Mouse (Mus musculus): ENCODE data around the gene Txndc15. TPM values are rescaled to one million over a fixed set of nuclear protein-coding genes. Genes with fewer than 3 reads are reported as not detected.

Gene Txndc15
- polyA plus RNA-seq, 1 experiment = 50.8 TPM

DNA sequence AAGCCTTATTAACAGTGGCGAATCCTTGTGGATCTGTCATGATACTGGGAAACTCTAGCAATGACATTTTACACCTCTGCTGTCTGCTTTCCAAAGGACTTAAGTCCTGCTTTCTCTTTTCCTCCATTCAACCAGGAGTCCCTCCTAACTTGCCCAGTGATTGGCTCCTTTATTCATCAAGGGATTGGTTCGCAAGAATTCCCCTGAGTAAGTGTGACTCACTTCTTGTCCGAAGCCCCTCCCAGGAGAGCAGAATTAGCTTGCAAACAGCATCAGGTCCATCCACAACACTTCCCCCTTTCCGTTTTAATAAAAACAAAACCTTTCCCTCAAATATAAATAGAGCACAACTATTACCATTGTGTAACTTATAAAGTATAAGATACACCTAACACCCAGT lies 10.1 kb upstream of the Txndc15 start:
- DNase-seq = no peak
- TF ChIP-seq CTCF (IDR thresholded peaks at IDR 0.05; ENCODE audit: borderline replicate concordance, control insufficient read depth, extremely low read depth, insufficient read depth, low read length, poor library complexity) = no peak
- TF ChIP-seq POLR2A (IDR thresholded peaks at IDR 0.05; ENCODE audit: control insufficient read depth, extremely low read depth, insufficient read depth, low read length, poor library complexity) = no peak
- 94% methylated on average over 4 of the region's 4 CpGs for WGBS
- no peaks in the 10 kb centered on the region for H3K4me1 ChIP-seq (replicated peaks; ENCODE audit: control insufficient read depth, insufficient read depth, low read length)
- no peak overlapping the region for H3K4me3 ChIP-seq (ENCODE audit: control insufficient read depth, insufficient read depth, low read length)
- H3K27me3 ChIP-seq (ENCODE audit: control insufficient read depth, insufficient read depth, low read length) = no peaks in the 10 kb centered on the region
- H3K36me3 ChIP-seq (ENCODE audit: control insufficient read depth, insufficient read depth, low read length) = peaks cover 34% of the 10 kb centered on the region
- H3K27ac ChIP-seq (ENCODE audit: control insufficient read depth, insufficient read depth, low read length) = no peak overlapping the region

DNA sequence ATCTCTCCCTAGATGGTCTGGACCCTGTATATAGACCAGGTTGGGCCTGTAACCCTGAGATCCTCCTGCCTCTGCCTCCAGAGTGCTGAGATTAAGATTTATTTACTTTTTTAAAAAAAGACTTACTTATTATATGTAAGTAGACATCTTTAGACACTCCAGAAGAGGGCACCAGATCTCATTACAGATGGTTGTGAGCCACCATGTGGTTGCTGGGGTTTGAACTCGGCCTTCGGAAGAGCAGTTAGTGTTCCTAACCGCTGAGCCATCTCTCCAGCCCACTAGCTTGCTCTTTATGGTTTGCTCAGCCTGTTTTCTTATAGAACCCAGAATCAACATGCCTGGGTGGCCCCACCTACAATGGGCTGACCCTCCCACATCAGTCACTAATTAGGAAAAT lies 1.6 kb upstream of the Txndc15 start:
- Histone ChIP-seq H3K4me1 (replicated peaks; ENCODE audit: control insufficient read depth, insufficient read depth, low read length) (peaks cover 17% of the 10 kb centered on the region), H3K36me3 (ENCODE audit: control insufficient read depth, insufficient read depth, low read length) (no peaks in the 10 kb centered on the region), H3K27me3 (ENCODE audit: control insufficient read depth, insufficient read depth, low read length) (no peaks in the 10 kb centered on the region), H3K27ac (ENCODE audit: control insufficient read depth, insufficient read depth, low read length) (no peak overlapping the region), H3K4me3 (ENCODE audit: control insufficient read depth, insufficient read depth, low read length) (no peak overlapping the region)
- TF ChIP-seq CTCF (IDR thresholded peaks at IDR 0.05; ENCODE audit: borderline replicate concordance, control insufficient read depth, extremely low read depth, insufficient read depth, low read length, poor library complexity) (no peak), POLR2A (IDR thresholded peaks at IDR 0.05; ENCODE audit: control insufficient read depth, extremely low read depth, insufficient read depth, low read length, poor library complexity) (no peak)
- 86% methylated on average over 3 of the region's 3 CpGs for WGBS
- no peak for DNase-seq

DNA sequence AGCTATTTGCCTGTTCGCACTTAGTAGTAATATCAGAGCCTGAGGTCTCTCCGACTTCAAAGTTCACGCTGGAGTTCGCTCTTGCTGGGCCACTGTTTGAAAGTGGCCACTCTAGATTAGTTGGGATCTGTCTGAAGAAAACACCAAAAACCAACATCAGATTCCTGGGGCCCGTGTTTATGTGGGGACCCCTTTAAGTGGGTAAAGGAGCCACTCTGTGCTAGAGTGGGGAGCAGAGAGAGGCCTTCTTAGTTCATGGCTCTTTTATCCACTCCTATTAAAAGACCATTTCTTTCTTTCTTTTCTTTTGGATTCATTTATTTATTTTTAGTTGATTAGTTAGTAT lies 690 bp downstream of the Txndc15 start:
- Histone ChIP-seq H3K27ac (ENCODE audit: control insufficient read depth, insufficient read depth, low read length) (peak overlapping the region; percentile 22; the same call in 1 of the 2 replicates), H3K4me3 (ENCODE audit: control insufficient read depth, insufficient read depth, low read length) (peak overlapping the region; percentile 91), H3K36me3 (ENCODE audit: control insufficient read depth, insufficient read depth, low read length) (peaks cover 2% of the 10 kb centered on the region; the same call in 1 of the 2 replicates), H3K4me1 (replicated peaks; ENCODE audit: control insufficient read depth, insufficient read depth, low read length) (peaks cover 18% of the 10 kb centered on the region), H3K27me3 (ENCODE audit: control insufficient read depth, insufficient read depth, low read length) (no peaks in the 10 kb centered on the region)
- no peak for DNase-seq
- TF ChIP-seq CTCF (IDR thresholded peaks at IDR 0.05; ENCODE audit: borderline replicate concordance, control insufficient read depth, extremely low read depth, insufficient read depth, low read length, poor library complexity) (no peak), POLR2A (IDR thresholded peaks at IDR 0.05; ENCODE audit: control insufficient read depth, extremely low read depth, insufficient read depth, low read length, poor library complexity) (no peak)
- WGBS = 14% methylated on average over 5 of the region's 5 CpGs

DNA sequence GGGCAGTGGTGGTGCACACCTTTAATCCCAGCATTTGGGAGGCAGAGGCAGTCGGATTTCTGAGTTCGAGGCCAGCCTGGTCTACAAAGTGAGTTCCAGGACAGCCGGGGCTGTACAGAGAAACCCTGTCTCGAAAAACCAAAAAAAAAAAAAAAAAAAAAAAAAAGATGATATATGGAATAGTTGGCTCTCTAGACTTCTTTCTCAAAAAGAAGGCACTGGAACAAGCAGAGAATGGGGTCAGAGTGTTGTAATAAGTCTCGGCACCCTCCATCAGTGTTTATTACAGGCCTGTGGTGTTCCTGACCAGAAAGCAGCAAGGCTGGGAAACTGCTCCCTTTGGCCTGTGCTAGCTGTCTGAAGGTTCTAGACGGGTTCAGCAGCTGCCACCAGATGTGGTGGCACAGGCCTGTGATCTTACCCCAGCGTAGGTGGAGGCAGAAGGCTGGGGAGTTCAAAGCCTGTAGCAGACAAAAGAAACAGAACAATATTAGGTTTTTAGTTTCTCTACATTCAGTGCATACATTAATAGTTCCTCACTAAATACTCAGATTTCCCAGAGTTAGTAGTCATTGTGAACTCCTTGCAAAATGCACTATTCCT lies 1.6 kb downstream of the Txndc15 start:
- H3K27ac ChIP-seq (ENCODE audit: control insufficient read depth, insufficient read depth, low read length) = peak overlapping the region; percentile 20; the same call in 1 of the 2 replicates
- peaks cover 18% of the 10 kb centered on the region for H3K4me1 ChIP-seq (replicated peaks; ENCODE audit: control insufficient read depth, insufficient read depth, low read length)
- TF ChIP-seq POLR2A (IDR thresholded peaks at IDR 0.05; ENCODE audit: control insufficient read depth, extremely low read depth, insufficient read depth, low read length, poor library complexity) = no peak
- no peak for TF ChIP-seq CTCF (IDR thresholded peaks at IDR 0.05; ENCODE audit: borderline replicate concordance, control insufficient read depth, extremely low read depth, insufficient read depth, low read length, poor library complexity)
- H3K36me3 ChIP-seq (ENCODE audit: control insufficient read depth, insufficient read depth, low read length) = peaks cover 5% of the 10 kb centered on the region; the same call in 1 of the 2 replicates
- H3K27me3 ChIP-seq (ENCODE audit: control insufficient read depth, insufficient read depth, low read length) = no peaks in the 10 kb centered on the region
- DNase-seq = peak; percentile 43
- H3K4me3 ChIP-seq (ENCODE audit: control insufficient read depth, insufficient read depth, low read length) = no peak overlapping the region
- 35% methylated on average over 7 of the region's 7 CpGs for WGBS

DNA sequence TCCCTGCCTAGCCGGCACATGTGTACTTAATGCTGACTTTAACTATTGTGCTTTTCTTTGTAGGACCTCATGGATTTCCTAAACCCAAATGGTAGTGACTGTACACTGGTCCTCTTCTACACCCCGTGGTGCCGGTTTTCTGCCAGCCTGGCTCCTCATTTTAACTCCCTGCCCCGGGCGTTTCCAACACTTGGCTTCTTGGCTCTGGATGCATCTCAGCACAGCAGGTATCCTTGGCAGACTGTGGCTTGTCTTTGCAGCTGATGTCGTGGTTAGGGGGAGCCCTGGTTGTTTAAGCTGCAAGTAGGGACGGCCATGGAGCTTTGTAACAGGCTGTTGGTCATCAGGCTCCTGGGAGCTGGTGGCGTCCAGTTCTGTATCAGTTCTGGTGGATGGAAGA lies 7.1 kb downstream of the Txndc15 start:
- 86% methylated on average over 8 of the region's 8 CpGs for WGBS
- Histone ChIP-seq H3K4me1 (replicated peaks; ENCODE audit: control insufficient read depth, insufficient read depth, low read length) (peaks cover 9% of the 10 kb centered on the region), H3K4me3 (ENCODE audit: control insufficient read depth, insufficient read depth, low read length) (no peak overlapping the region), H3K27me3 (ENCODE audit: control insufficient read depth, insufficient read depth, low read length) (no peaks in the 10 kb centered on the region), H3K36me3 (ENCODE audit: control insufficient read depth, insufficient read depth, low read length) (peaks cover 16% of the 10 kb centered on the region), H3K27ac (ENCODE audit: control insufficient read depth, insufficient read depth, low read length) (no peak overlapping the region)
- TF ChIP-seq CTCF (IDR thresholded peaks at IDR 0.05; ENCODE audit: borderline replicate concordance, control insufficient read depth, extremely low read depth, insufficient read depth, low read length, poor library complexity) (no peak), POLR2A (IDR thresholded peaks at IDR 0.05; ENCODE audit: control insufficient read depth, extremely low read depth, insufficient read depth, low read length, poor library complexity) (no peak)
- DNase-seq = no peak

DNA sequence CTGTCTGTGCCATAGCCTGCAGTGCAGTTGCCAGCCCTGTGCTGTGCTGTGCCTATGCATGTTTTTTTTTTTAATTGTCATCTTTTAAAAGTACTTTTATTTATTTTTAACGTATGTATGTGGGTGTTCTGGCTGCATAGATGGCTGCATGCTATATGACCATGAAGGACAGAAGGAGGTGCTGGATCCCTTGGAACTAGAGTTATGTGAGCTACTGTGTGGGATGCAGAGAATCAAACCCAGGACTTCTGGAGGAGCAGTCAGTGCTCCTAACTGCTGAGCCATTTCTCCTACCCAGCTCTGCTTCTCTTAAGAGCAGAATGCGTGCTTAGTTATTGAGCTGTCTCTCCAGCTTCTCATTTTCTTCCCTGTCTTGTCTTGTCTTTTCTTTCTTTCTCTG lies 7.5 kb downstream of the Txndc15 start:
- 96% methylated on average over 2 of the region's 2 CpGs for WGBS
- H3K36me3 ChIP-seq (ENCODE audit: control insufficient read depth, insufficient read depth, low read length) = peaks cover 16% of the 10 kb centered on the region

More for the DNA sequence above, 7.5 kb downstream of the Txndc15 start:
- Histone ChIP-seq H3K27me3 (ENCODE audit: control insufficient read depth, insufficient read depth, low read length) (no peaks in the 10 kb centered on the region), H3K4me1 (replicated peaks; ENCODE audit: control insufficient read depth, insufficient read depth, low read length) (peaks cover 5% of the 10 kb centered on the region), H3K27ac (ENCODE audit: control insufficient read depth, insufficient read depth, low read length) (no peak overlapping the region), H3K4me3 (ENCODE audit: control insufficient read depth, insufficient read depth, low read length) (no peak overlapping the region)
- no peak for TF ChIP-seq CTCF (IDR thresholded peaks at IDR 0.05; ENCODE audit: borderline replicate concordance, control insufficient read depth, extremely low read depth, insufficient read depth, low read length, poor library complexity)
- TF ChIP-seq POLR2A (IDR thresholded peaks at IDR 0.05; ENCODE audit: control insufficient read depth, extremely low read depth, insufficient read depth, low read length, poor library complexity) = no peak
- no peak for DNase-seq
